Mouse (Mus musculus) right cerebral cortex, postnatal 25 days (tissue): Measurements from ENCODE around the gene Wipf2.
"Not testable (repeated sequence)": the region's sequence is repeated elsewhere in the genome, so short reads cannot be mapped to it uniquely, and the experiment has no call there.

Source experiments
- DNase-seq: peaks from one replicate; pipeline ENCODE4 v3.0.0; 2022

Gene Wipf2

GRCm38 (mm10) chr11:98863028-98863750 is at the start of gene Wipf2:
Wipf2 (plus strand) TSS chr11:98863638.
- peak; percentile 96 for DNase-seq

- DNase-seq, result no peak
Observed at GRCm38 (mm10) chr11:98816706-98817239, 46.7 kb upstream of the Wipf2 start.

- no peak for DNase-seq
Observed at GRCm38 (mm10) chr11:98820968-98821367, 42.5 kb upstream of the Wipf2 start.

- not testable (repeated sequence) for DNase-seq
Observed at GRCm38 (mm10) chr11:98826071-98826470, 37.4 kb upstream of the Wipf2 start.

- no peak for DNase-seq
Observed at GRCm38 (mm10) chr11:98827877-98828276, 35.6 kb upstream of the Wipf2 start.

- no peak for DNase-seq
Observed at GRCm38 (mm10) chr11:98829091-98829775, 34.2 kb upstream of the Wipf2 start.

- DNase-seq, result no peak
Observed at GRCm38 (mm10) chr11:98829875-98830274, 33.6 kb upstream of the Wipf2 start.

GRCm38 (mm10) chr11:98835296-98835695 is 28.1 kb upstream of the Wipf2 start:
- DNase-seq, result peak; percentile 36

- DNase-seq, result peak; percentile 35
Observed at GRCm38 (mm10) chr11:98835725-98836124, 27.7 kb upstream of the Wipf2 start.

- no peak for DNase-seq
Observed at GRCm38 (mm10) chr11:98836128-98836527, 27.3 kb upstream of the Wipf2 start.

GRCm38 (mm10) chr11:98836651-98837141 is 26.7 kb upstream of the Wipf2 start, which contains the start of gene Rapgefl1:
Rapgefl1 (plus strand) TSS chr11:98836785.
- DNase-seq, result peak; percentile 83

- peak; percentile 51 for DNase-seq
Observed at GRCm38 (mm10) chr11:98837231-98837704, 26.2 kb upstream of the Wipf2 start.

- DNase-seq, result peak; percentile 36
Observed at GRCm38 (mm10) chr11:98837917-98838316, 25.5 kb upstream of the Wipf2 start.

- peak; percentile 75 for DNase-seq
Observed at GRCm38 (mm10) chr11:98838512-98838911, 24.9 kb upstream of the Wipf2 start.

- DNase-seq, result no peak
Observed at GRCm38 (mm10) chr11:98839402-98839801, 24.0 kb upstream of the Wipf2 start.

- no peak for DNase-seq
Observed at GRCm38 (mm10) chr11:98839897-98840296, 23.5 kb upstream of the Wipf2 start.

- no peak for DNase-seq
Observed at GRCm38 (mm10) chr11:98846016-98846415, 17.4 kb upstream of the Wipf2 start.

GRCm38 (mm10) chr11:98846865-98847604 is 16.4 kb upstream of the Wipf2 start:
- DNase-seq, result no peak

GRCm38 (mm10) chr11:98849196-98849894 is 14.1 kb upstream of the Wipf2 start:
- no peak for DNase-seq

- no peak for DNase-seq
Observed at GRCm38 (mm10) chr11:98850100-98851093, 13.0 kb upstream of the Wipf2 start.

GRCm38 (mm10) chr11:98854116-98854515 is 9.3 kb upstream of the Wipf2 start:
- no peak for DNase-seq
